Mouse (Mus musculus): Measurements from ENCODE around the gene Jak1. TPM values are rescaled to one million over a fixed set of nuclear protein-coding genes. Genes with fewer than 3 reads are reported as not detected.
A peak's percentile ranks its signal among the peaks of the same experiment; 100 is the strongest.

Jak1 gene
- polyA plus RNA-seq, 1 experiment from 2014 or later: 55.9 TPM

DNA sequence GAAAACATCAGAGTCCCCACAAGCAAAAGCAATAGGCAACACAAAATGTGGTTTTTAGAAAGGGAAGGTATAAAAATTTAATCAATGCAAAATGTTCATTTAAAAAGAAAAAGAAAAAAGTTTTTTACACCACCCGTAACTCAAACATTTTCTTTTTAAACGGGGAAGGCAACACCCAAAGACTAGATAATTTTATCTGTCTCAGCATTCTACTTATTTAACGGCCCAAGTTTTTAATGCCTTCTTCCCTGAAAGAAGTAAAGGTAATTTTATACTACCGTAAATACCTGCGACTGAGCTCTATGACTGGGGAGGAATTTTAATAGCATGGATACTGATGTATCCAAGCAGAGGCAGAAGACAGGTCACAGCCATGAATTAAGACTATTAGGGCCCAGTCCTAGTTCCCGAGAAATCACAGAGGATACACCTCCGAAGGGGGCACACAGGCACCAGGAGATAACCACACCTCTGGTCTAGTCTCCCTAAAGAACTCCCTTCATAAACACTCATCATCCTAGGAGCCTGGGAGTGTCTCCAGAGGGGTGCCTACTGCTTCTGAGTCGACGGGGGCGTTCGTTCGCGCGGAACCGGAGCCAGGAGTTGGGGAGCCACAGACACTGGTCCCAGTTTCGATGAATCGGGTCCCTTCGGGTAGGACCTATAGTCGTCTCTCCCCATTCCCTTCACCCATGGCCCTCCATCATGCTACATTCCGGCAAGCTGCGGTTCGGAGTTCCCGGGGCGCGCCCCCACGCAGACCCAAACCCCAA is 928 bp downstream of the Jak1 start:
- H3K27ac ChIP-seq: peak overlapping the region; percentile 95
- peak; percentile 80 for DNase-seq (ENCODE audit: low spot score)
- no peaks in the 10 kb centered on the region for H3K36me3 ChIP-seq
- H3K4me1 ChIP-seq: 0 out of 2 replicates have a peak, but pooled peaks cover 5% of the 10 kb centered on the region
- H3K27me3 ChIP-seq (ENCODE audit: insufficient read depth, poor library complexity, severe bottlenecking): no peaks in the 10 kb centered on the region
- 6% methylated on average over 26 of the region's 26 CpGs for WGBS
- H3K9me3 ChIP-seq: no peaks in the 10 kb centered on the region
- H3K4me3 ChIP-seq: peak overlapping the region; percentile 74

DNA sequence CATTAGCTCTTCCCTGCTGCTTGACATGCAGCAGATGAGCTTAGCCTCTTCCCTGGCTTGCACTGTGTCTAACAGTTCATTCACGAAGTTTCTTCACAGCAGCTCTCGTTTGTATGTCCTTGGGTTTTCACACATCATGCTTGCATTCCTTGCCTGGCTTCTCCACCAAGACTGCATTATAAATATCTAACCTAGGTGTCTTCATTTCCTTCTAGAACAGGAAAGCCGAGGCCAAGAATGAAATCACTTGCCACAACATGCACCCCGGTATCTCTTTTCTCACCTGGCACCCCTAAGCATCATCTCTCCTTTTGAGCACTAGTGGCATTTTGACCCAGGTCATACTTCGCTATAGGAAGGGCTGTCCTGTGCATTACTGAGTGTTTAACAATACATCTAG is 3.5 kb downstream of the Jak1 start:
- DNase-seq (ENCODE audit: low spot score): no peak
- WGBS: 84% methylated on average over 5 of the region's 5 CpGs

DNA sequence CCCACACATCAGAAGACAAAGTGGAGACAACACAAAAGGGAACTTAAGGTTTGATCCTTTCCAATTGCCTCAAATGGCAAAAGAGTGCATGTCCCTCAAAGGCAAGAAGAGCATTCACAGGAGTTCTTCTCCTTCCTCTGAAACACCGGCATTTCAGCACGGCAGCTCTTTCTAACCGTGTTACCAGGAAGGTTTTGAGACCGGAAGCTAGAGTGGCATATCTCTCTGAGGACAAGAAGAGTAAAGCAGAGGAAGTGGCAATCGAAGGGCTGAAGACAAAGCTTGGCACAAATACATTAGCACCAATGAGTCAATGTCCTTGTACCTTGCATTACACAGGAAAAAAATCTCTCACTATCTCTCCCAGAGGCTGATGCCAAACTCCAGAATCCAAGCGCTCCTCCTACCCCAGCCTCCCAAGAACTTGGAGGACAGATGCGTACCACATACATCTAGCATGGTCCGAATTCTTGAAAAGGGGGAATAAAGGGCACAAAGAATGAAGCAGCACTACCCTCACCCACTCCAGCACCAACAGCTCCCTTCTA is 4.3 kb downstream of the Jak1 start:
- Histone ChIP-seq H3K4me1 (peaks cover 8% of the 10 kb centered on the region; the same call in 1 of the 2 replicates), H3K9me3 (no peaks in the 10 kb centered on the region), H3K36me3 (no peaks in the 10 kb centered on the region), H3K27me3 (ENCODE audit: insufficient read depth, poor library complexity, severe bottlenecking) (no peaks in the 10 kb centered on the region), H3K27ac (no peak overlapping the region), H3K4me3 (no peak overlapping the region)
- DNase-seq (ENCODE audit: low spot score): no peak
- 68% methylated on average over 8 of the region's 8 CpGs for WGBS

More for the DNA sequence above, 3.5 kb downstream of the Jak1 start:
- Histone ChIP-seq H3K27ac (no peak overlapping the region), H3K9me3 (no peaks in the 10 kb centered on the region), H3K4me3 (no peak overlapping the region), H3K27me3 (ENCODE audit: insufficient read depth, poor library complexity, severe bottlenecking) (no peaks in the 10 kb centered on the region), H3K4me1 (peaks cover 8% of the 10 kb centered on the region; the same call in 1 of the 2 replicates), H3K36me3 (no peaks in the 10 kb centered on the region)

DNA sequence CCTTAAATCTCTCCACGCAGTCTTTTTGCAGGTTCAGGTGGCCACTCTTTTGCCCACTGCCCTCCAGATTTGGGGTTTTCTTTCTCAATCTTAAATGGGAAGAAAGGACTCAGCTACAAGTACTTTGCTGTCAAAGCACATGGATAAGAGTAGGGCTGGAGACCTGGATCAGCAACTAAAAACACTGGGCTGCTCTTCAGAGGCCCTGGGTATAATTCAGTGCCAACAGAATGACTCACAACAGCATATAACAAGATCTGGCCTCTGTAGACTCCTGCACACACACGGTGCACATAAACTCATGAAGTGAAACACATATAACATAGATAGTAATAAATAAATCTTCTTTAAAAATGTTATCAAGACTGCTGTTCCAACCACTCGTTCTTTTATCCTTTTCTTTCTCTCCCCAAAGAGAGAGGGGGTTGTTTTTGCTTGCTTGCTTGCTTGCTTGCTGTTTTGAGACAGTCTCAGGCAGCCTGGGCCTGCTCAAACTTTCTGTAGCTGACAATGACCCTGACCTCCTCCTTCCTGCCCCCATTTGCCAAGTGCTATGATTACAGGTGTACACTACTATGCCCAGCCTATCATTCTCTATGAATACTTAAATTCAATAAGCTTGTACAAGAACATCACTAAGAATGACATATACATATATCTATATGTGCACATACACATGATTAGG is 8.4 kb downstream of the Jak1 start:
- Histone ChIP-seq H3K27me3 (ENCODE audit: insufficient read depth, poor library complexity, severe bottlenecking) (no peaks in the 10 kb centered on the region), H3K4me1 (peaks cover 23% of the 10 kb centered on the region; the same call in 1 of the 2 replicates), H3K27ac (no peak overlapping the region), H3K9me3 (no peaks in the 10 kb centered on the region), H3K36me3 (no peaks in the 10 kb centered on the region), H3K4me3 (no peak overlapping the region)
- DNase-seq (ENCODE audit: low spot score): no peak
- 74% methylated on average over 3 of the region's 3 CpGs for WGBS

DNA sequence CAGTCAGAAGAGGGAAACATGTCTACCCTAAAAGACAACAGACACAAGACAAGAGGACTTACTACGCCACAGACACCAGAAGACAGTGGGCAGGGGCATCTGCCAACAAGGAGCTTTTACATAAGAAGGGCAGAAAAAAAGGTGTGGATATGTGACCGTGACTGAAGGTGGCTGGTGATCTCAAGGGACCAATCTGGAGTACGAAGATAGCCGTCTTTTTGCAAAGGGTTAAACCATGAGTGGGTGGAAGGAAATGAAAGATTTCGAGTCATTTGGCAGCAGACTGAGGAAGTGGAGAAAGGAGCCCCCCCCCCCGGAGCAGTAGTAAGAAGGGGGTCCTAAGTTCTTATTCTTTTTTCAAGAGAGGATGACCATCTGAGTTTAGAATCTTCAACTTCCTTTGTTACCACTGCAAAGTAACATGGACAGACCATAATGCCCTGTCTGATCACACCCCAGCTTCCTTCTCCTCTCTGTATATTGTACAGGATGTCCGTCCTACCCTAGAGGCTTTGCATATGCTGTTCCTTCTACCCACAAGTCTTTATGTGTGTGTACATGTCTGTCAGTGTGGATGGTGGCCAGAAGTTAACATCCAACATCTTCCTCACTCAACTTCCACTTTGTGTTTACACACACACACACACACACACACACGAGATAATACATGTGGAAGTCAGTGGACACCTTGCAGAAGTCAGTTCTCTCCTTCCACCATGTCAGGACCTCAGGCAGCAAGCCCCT is 10.3 kb downstream of the Jak1 start:
- no peak overlapping the region for H3K4me3 ChIP-seq
- H3K9me3 ChIP-seq: no peaks in the 10 kb centered on the region
- WGBS: 70% methylated on average over 8 of the region's 8 CpGs
- no peaks in the 10 kb centered on the region for H3K36me3 ChIP-seq
- no peak overlapping the region for H3K27ac ChIP-seq
- no peak for DNase-seq (ENCODE audit: low spot score)
- H3K4me1 ChIP-seq: peaks cover 18% of the 10 kb centered on the region; the same call in 1 of the 2 replicates
- H3K27me3 ChIP-seq (ENCODE audit: insufficient read depth, poor library complexity, severe bottlenecking): no peaks in the 10 kb centered on the region

DNA sequence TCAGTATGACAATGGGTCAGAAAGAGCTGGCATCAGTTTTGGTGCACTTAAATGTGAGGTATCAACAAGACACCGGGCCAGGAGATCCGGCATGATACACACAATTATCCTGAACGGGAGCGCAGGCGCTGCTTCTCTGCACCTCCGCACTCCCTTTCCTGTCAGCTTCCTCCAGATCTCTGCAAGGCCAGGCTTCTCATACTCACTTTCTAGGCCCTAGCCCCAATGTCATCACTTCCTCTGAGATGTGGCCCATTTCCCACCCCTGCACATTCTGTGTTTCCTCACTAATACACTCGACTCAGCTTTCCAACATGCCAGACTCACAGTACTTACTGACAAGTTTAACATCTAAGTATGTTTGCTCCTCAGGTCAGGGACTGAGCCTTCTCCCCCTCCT is 11.1 kb downstream of the Jak1 start:
- peaks cover 18% of the 10 kb centered on the region; the same call in 1 of the 2 replicates for H3K4me1 ChIP-seq
- no peak overlapping the region for H3K4me3 ChIP-seq
- H3K27me3 ChIP-seq (ENCODE audit: insufficient read depth, poor library complexity, severe bottlenecking): no peaks in the 10 kb centered on the region
- H3K27ac ChIP-seq: no peak overlapping the region
- DNase-seq (ENCODE audit: low spot score): no peak
- H3K9me3 ChIP-seq: no peaks in the 10 kb centered on the region
- no peaks in the 10 kb centered on the region for H3K36me3 ChIP-seq
- WGBS: 71% methylated on average over 7 of the region's 7 CpGs

DNA sequence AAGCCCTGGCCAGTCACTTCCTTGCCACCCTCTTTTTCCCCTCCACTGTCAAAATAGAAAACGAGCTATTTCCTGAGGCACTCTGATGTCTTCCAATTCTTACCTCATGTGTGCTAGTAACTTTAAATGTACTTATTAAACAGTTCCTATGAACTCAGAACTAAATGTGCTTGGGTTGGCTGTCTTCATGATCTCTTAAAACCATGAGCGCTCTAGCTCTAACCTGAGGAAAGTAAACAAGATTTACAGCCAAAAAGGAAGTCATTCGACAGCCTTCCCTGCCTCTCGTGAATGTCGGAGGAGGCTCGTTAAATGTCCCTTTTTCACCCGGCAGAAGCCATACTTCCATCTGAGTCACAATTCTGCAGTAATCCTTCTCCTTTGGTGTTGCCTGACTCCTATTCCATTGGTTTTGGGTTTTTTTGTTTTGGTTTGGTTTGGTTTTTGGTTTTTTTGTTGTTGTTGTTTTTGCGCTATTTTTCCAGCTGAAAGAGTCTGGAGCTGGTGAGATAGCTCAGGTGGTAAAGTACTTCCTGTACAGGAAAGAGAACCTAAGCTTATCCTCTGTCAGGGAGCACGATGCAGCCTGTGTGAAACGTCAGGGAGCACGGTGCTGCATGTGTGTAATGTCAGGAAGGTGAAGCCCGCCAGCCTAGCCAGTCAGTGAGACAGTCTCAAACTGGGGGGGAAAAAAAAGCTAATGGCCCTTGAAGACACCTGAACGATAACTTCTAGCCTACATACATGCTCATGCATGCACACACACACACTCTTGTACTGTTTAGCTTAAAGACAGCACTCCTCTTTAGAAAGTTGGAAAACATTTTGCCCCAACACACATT is 12.1 kb downstream of the Jak1 start:
- Histone ChIP-seq H3K27ac (no peak overlapping the region), H3K4me1 (peaks cover 18% of the 10 kb centered on the region; the same call in 1 of the 2 replicates), H3K9me3 (no peaks in the 10 kb centered on the region), H3K36me3 (no peaks in the 10 kb centered on the region), H3K27me3 (ENCODE audit: insufficient read depth, poor library complexity, severe bottlenecking) (no peaks in the 10 kb centered on the region), H3K4me3 (no peak overlapping the region)
- no peak for DNase-seq (ENCODE audit: low spot score)
- WGBS: 66% methylated on average over 13 of the region's 13 CpGs

DNA sequence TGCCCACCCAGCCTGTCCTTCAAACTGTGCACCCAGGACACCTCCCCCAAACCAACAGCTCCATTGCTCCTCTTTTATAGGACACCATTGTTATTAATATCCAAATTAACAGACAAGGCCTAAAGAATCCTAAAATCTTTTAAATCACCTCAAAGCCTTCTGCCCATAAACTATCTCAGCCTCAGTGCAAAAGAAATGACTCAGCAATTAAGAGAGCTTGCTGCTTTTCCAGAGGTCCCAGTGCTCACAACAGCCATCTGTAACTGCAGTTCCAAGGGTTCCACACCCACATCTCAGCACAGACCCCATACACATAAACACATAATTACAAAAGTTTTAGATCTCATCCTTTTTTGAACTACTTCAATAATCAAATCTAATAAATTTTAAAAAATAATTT is 13.1 kb downstream of the Jak1 start:
- no peaks in the 10 kb centered on the region for H3K9me3 ChIP-seq
- H3K27ac ChIP-seq: no peak overlapping the region
- no peak overlapping the region for H3K4me3 ChIP-seq
- no peak for DNase-seq (ENCODE audit: low spot score)
- H3K27me3 ChIP-seq (ENCODE audit: insufficient read depth, poor library complexity, severe bottlenecking): no peaks in the 10 kb centered on the region
- peaks cover 26% of the 10 kb centered on the region for H3K4me1 ChIP-seq
- no peaks in the 10 kb centered on the region for H3K36me3 ChIP-seq

DNA sequence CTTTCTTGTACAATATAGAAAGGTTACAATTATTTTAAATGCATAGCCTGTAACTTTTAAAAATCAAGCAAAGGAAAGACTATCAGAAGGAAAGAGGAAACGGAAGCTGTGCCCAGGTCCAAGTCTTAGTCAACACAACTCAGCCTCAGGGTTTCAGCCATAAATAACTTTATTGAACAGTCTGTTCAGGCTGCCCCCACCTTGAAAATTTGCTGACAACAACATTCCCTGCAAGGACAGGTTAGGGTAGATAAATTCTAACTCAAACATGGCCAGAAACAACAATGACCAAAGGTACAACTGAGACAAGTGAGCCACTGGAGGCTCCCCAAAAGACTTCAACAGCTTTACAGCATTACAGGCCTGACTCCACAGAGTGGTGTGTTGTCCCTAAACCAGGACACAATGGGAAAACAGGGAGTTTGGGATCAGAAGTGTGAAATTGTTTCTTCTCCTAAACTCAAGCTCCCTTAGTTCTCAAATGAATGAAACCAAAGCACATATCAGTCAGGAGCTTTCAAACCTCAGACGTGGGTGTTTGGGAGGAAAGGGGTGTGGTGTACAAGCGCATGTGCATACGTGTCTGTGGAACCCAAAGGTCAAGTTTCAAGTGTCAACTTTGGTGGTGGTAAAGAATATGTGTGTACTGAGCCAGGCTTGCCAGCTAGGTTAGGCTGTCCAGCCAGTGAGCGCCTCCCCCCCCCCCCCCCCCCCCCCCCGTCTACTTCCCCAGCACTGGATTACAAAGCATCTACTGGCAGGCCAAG is 14.9 kb downstream of the Jak1 start:
- Histone ChIP-seq H3K27ac (no peak overlapping the region), H3K27me3 (ENCODE audit: insufficient read depth, poor library complexity, severe bottlenecking) (no peaks in the 10 kb centered on the region), H3K4me1 (peaks cover 39% of the 10 kb centered on the region), H3K4me3 (no peak overlapping the region), H3K36me3 (no peaks in the 10 kb centered on the region), H3K9me3 (no peaks in the 10 kb centered on the region)
- no peak for DNase-seq (ENCODE audit: low spot score)
- 63% methylated on average over 4 of the region's 6 CpGs for WGBS

DNA sequence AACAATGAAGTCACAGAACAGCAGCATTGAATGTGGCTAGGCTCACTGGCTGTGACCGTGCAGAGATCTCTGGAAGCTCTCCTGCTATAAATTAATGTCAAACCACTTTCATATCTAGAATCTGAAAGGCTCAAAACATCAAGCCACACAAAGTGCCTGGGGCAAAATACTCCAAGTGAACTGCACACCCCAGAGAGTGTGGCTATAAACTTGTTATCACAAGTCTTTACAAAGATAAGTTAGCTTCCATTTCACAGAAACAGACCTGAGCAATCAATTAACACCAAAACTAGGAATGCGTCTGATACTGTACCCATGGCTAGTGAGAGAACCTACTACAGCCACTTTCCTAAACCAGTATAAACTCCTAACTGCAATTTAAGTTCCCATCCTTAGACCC is 17.7 kb downstream of the Jak1 start:
- Histone ChIP-seq H3K9me3 (no peaks in the 10 kb centered on the region), H3K27ac (no peak overlapping the region), H3K36me3 (no peaks in the 10 kb centered on the region), H3K4me1 (peaks cover 30% of the 10 kb centered on the region), H3K4me3 (no peak overlapping the region), H3K27me3 (ENCODE audit: insufficient read depth, poor library complexity, severe bottlenecking) (no peaks in the 10 kb centered on the region)
- 45% methylated on average over 2 of the region's 2 CpGs for WGBS
- no peak for DNase-seq (ENCODE audit: low spot score)

DNA sequence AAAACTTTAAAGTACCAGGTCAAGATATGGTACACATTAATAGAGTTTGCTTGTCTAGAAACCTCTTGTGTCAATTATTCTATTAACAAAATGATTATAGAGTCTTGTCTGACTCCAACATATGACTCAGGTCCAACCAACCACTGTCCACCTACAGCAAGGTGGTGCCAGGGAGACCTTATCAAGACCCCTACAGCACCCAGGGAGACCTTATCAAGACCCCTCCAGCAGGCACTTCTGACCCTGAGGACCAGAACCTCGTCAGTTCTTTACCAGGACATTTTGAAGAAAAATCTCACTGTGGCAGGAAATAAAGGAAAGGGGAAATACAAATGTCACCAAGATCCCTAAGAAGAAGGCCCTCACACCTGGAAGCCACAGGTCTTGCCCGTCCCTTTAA is 18.5 kb downstream of the Jak1 start:
- no peaks in the 10 kb centered on the region for H3K9me3 ChIP-seq
- H3K36me3 ChIP-seq: no peaks in the 10 kb centered on the region
- no peak overlapping the region for H3K4me3 ChIP-seq
- peaks cover 30% of the 10 kb centered on the region for H3K4me1 ChIP-seq
- H3K27me3 ChIP-seq (ENCODE audit: insufficient read depth, poor library complexity, severe bottlenecking): no peaks in the 10 kb centered on the region
- 41% methylated on average over 2 of the region's 2 CpGs for WGBS
- no peak overlapping the region for H3K27ac ChIP-seq
- no peak for DNase-seq (ENCODE audit: low spot score)
